29 mouse cellular contexts compared by ENCODE assay signal in genomic region chr7:130564596-130564995, GRCm38 (mm10). TPM values are rescaled to one million over a fixed set of nuclear protein-coding genes. Genes with fewer than 3 reads are reported as not detected.
DNase-seq lines count a peak whose midpoint lies in the region; ATAC-seq and TF ChIP-seq lines count a peak whose summit lies in the region.
"Had no signal": no experiment of that assay in that cellular context is flagged by ENCODE, and none has a peak within 500 bp of the region (broad histone marks: within the 10 kb centered on the region; RNA-seq: fewer than 3 reads in every experiment).

No protein-coding gene starts in this region.

- H3K27ac ChIP-seq in heart, adult 2 months: peak overlapping the region; percentile 26; the same call in 1 of the 2 replicates
- no peak overlapping the region for H3K27ac ChIP-seq in embryonic facial prominence, embryonic 15.5 days (replicated peaks)
- H3K27ac ChIP-seq: embryonic facial prominence, embryonic 13.5 days; left cerebral cortex, adult 2 months; limb, embryonic 12.5 days; liver, embryonic 15.5 days; midbrain, embryonic 10.5 days; neural tube, embryonic 13.5 days had no signal

- ATAC-seq in frontal cortex, adult (ENCODE audit: low TSS enrichment): peak; percentile 47; the same call in 1 of the 2 replicates
- 0 out of 2 replicates have a peak, but pooled peaks have one; percentile 34 for ATAC-seq in embryonic facial prominence, embryonic 15.5 days (ENCODE audit: insufficient number of reproducible peaks, low FRiP score, low TSS enrichment, low read depth)
- ATAC-seq: activated CD4-positive, CD25-positive, alpha-beta regulatory T cell, adult 4 months; hindbrain, embryonic 16.5 days; midbrain, embryonic 16.5 days had no signal

- H3K9ac ChIP-seq in heart, adult 2 months (ENCODE audit: low read depth, low read length): no peak overlapping the region
- H3K9ac ChIP-seq in embryonic facial prominence, embryonic 15.5 days: no peak overlapping the region
- H3K9ac ChIP-seq: embryonic facial prominence, embryonic 13.5 days; limb, embryonic 12.5 days; liver, embryonic 15.5 days; lung, embryonic 14.5 days; neural tube, embryonic 13.5 days had no signal

- TF ChIP-seq CTCF in heart, adult 2 months (IDR thresholded peaks at IDR 0.05): no peak

- H3K9me3 ChIP-seq in embryonic facial prominence, embryonic 15.5 days (replicated peaks): no peaks in the 10 kb centered on the region
- H3K9me3 ChIP-seq: embryonic facial prominence, embryonic 13.5 days; limb, embryonic 12.5 days; liver, embryonic 15.5 days; midbrain, embryonic 10.5 days; neural tube, embryonic 13.5 days had no signal

- TF ChIP-seq POLR2A in heart, adult 2 months (IDR thresholded peaks at IDR 0.05; ENCODE audit: insufficient read depth, low read depth, low read length): no peak

- no peak for TF ChIP-seq EP300 in heart, adult 2 months (IDR thresholded peaks at IDR 0.05; ENCODE audit: insufficient read depth, low read depth, low read length)

- H3K4me2 ChIP-seq in embryonic facial prominence, embryonic 15.5 days (replicated peaks): no peak overlapping the region
- H3K4me2 ChIP-seq: embryonic facial prominence, embryonic 13.5 days; limb, embryonic 12.5 days; liver, embryonic 15.5 days; lung, embryonic 14.5 days; neural tube, embryonic 13.5 days had no signal

- no peak overlapping the region for H3K4me3 ChIP-seq in heart, adult 2 months
- no peak overlapping the region for H3K4me3 ChIP-seq in embryonic facial prominence, embryonic 15.5 days (replicated peaks)
- H3K4me3 ChIP-seq: embryonic facial prominence, embryonic 13.5 days; left cerebral cortex, adult 2 months; limb, embryonic 12.5 days; liver, embryonic 15.5 days; midbrain, embryonic 10.5 days; neural tube, embryonic 13.5 days had no signal

- 25% methylated on average over 3 of the region's 3 CpGs for WGBS in heart, adult 2 months
- WGBS in embryonic facial prominence, embryonic 15.5 days: 30% methylated on average over 3 of the region's 3 CpGs

- H3K27me3 ChIP-seq in heart, adult 2 months (ENCODE audit: control insufficient read depth, insufficient read depth, low read length): no peaks in the 10 kb centered on the region
- no peaks in the 10 kb centered on the region for H3K27me3 ChIP-seq in embryonic facial prominence, embryonic 15.5 days
- H3K27me3 ChIP-seq: embryonic facial prominence, embryonic 13.5 days; liver, embryonic 15.5 days; neural tube, embryonic 13.5 days had no signal

- no peaks in the 10 kb centered on the region; the same call in 1 of the 2 replicates for H3K79me2 ChIP-seq in heart, adult 2 months (replicated peaks; ENCODE audit: control insufficient read depth, insufficient read depth, low read length)

- peaks cover 3% of the 10 kb centered on the region; the same call in 1 of the 2 replicates for H3K4me1 ChIP-seq in heart, adult 2 months (ENCODE audit: control insufficient read depth, insufficient read depth, low read length)
- no peaks in the 10 kb centered on the region for H3K4me1 ChIP-seq in embryonic facial prominence, embryonic 15.5 days
- H3K4me1 ChIP-seq: embryonic facial prominence, embryonic 13.5 days; limb, embryonic 12.5 days; midbrain, embryonic 10.5 days; neural tube, embryonic 13.5 days had no signal

- no peak for DNase-seq in frontal cortex, postnatal 14 days (ENCODE audit: low spot score in 2 of 2)
- no peak for DNase-seq in heart, adult 2 months
- DNase-seq in heart, postnatal 14 days: no peak
- DNase-seq in brain, adult 2 months (ENCODE audit: low read depth, low spot score): peak; percentile 50
- DNase-seq in kidney, adult 9 months: no peak
- DNase-seq: adrenal gland, adult 2 months; adrenal gland, postnatal 36 days; B cell, adult 2 months; cerebellum, adult 8-10 months; cerebellum, postnatal 36 days; gastrocnemius, postnatal 14 days; kidney, adult 18-20 months; kidney, postnatal 36 days; lung, embryonic 14.5 days; lung, postnatal 14 days; right cerebral cortex, postnatal 4 days; thymus, adult 2 months; thymus, postnatal 36 days had no signal

- intact Hi-C loops in heart, adult 2 months (cut with DNase I): no loop called here
- intact Hi-C loops in heart, postnatal 14 days (cut with DNase I): no loop called here

- H3K36me3 ChIP-seq in heart, adult 2 months (ENCODE audit: control insufficient read depth, insufficient read depth, low read length): peaks cover 8% of the 10 kb centered on the region; the same call in 1 of the 2 replicates
- no peaks in the 10 kb centered on the region for H3K36me3 ChIP-seq in embryonic facial prominence, embryonic 15.5 days
- H3K36me3 ChIP-seq: embryonic facial prominence, embryonic 13.5 days; limb, embryonic 12.5 days; liver, embryonic 15.5 days; midbrain, embryonic 10.5 days; neural tube, embryonic 13.5 days had no signal

RNA-seq across cellular contexts. Expression of gene Nsmce4a, which starts 8.3 kb away (rescaled TPM):
- 10 to 100 TPM; 38.6 to 46.0 TPM for total RNA-seq in heart, adult 2 months (2021)
- 20.0 and 32.3 TPM in 2 replicates for polyA plus RNA-seq in heart, adult 2 months (2012; rRNA removed)
- total RNA-seq in heart, postnatal 14 days (2021): 10 to 100 TPM; 44.3 to 44.4 TPM
- polyA plus RNA-seq in embryonic facial prominence, embryonic 15.5 days (2015; fragmentation: Nextera tagmentation; extraction: Ambion mirVana): 128 and 131 TPM in 2 replicates

RNA-seq across cellular contexts. Expression of gene Tacc2, which starts 12.6 kb away (rescaled TPM):
- total RNA-seq in heart, adult 2 months (2021): 100 to 1,000 TPM; 339 to 480 TPM
- polyA plus RNA-seq in heart, adult 2 months (2012; rRNA removed): 117 and 163 TPM in 2 replicates
- total RNA-seq in heart, postnatal 14 days (2021): 100 to 1,000 TPM; 316 to 336 TPM
- polyA plus RNA-seq in embryonic facial prominence, embryonic 15.5 days (2015; fragmentation: Nextera tagmentation; extraction: Ambion mirVana): 39.7 and 46.0 TPM in 2 replicates

RNA-seq across cellular contexts. Expression of gene Ate1, which starts 44.4 kb away (rescaled TPM):
- total RNA-seq in heart, adult 2 months (2021): 10 to 100 TPM; 34.1 to 34.9 TPM
- 8.9 and 18.1 TPM in 2 replicates for polyA plus RNA-seq in heart, adult 2 months (2012; rRNA removed)
- 10 to 100 TPM; 29.5 to 32.5 TPM for total RNA-seq in heart, postnatal 14 days (2021)
- 57.4 and 59.7 TPM in 2 replicates for polyA plus RNA-seq in embryonic facial prominence, embryonic 15.5 days (2015; fragmentation: Nextera tagmentation; extraction: Ambion mirVana)
